Mouse (Mus musculus) olfactory bulb, adult 2 months (tissue): ENCODE results near the gene Camta1.

ENCODE experiments used
- CTCF ChIP-seq: fragments of 200-500 bp; IDR thresholded peaks from 2 replicates; pipeline ENCODE4 v1.5.1; 2012; ENCODE audit warnings: low read depth, mild to moderate bottlenecking, low read length, moderate library complexity; ENCODE audit not compliant: insufficient read depth
- POLR2A ChIP-seq: fragments of 200-500 bp; IDR thresholded peaks from 2 replicates; pipeline ENCODE4 v1.6.1; 2012; ENCODE audit warnings: mild to moderate bottlenecking, low read depth, low read length, moderate library complexity; ENCODE audit not compliant: insufficient read depth

DNA sequence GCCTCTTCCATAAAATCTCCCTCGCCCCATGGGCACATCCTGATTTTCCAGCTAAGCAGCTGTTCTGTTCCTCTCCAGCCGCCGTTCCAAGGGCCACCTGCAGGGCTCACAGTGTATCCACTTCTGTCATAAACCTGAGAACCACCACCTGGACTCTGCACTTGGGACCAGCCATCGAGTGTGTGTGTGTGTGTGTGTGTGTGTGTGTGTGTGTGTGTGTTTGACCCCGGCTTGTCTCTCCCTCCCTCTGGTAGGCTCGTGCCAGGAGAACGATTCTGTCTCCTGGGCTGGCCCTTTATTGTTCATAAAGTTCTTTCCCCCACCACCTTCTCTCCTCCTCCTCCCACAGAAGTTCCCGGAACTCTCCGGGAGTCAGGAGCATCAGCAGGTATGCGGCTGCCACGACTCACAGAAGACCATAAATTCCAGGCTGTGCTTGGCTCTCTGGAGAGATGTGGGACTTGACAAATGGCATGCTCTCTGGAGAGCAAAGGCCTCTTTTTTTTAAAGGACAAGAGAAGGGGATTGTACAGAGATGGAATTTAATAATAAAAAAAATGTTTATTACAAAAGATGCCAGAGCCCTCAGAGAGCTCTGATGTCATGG, 366.3 kb downstream of the Camta1 start:
- TF ChIP-seq POLR2A (no peak), CTCF (no peak)
